Mouse (Mus musculus): ENCODE data around the gene Man2b1.
A peak's percentile ranks its signal among the peaks of the same experiment; 100 is the strongest.

Man2b1 gene

DNA sequence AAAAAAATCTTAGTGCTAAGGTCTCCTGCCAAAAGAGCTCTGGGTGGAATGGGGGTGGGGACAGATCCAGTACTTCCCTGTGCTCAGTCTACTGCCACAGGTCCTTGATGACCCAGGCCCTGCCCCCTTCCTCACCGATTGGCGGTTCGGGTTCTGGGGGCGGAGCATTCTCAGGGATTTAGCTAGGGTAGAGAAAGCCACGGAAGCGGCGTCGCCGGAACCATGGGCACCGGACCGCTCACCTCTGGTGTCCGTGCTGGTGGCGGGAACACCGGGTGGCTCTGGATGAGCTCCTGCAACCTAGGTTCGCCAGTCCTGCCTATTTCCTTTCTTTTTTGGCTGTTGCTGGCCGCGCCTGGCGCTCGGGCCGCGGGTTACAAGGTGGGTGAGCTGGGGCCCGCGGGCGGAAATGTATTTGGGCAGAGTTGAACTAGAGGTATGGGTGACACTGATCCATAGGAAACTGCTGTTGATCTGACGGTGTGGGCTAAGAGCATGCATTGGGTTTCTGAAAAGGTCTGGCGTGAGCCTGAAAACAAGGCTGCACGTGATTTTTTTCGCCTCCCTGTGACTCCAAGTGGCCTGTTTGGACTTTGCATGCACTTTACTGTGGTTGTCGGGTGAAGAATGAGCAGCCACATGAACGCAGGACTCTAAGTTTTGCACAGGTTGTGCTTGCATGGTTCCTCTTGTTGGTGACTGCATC lies at the start of gene Man2b1:
TSS of gene Man2b1 (plus strand) at position 163 of the 706 bp plus-strand sequence.
- DNase-seq, result peak; percentile 88

- no peak for DNase-seq
Measured at GRCm38 (mm10) chr8:85033867-85034266, 49.2 kb upstream of the Man2b1 start.

DNA sequence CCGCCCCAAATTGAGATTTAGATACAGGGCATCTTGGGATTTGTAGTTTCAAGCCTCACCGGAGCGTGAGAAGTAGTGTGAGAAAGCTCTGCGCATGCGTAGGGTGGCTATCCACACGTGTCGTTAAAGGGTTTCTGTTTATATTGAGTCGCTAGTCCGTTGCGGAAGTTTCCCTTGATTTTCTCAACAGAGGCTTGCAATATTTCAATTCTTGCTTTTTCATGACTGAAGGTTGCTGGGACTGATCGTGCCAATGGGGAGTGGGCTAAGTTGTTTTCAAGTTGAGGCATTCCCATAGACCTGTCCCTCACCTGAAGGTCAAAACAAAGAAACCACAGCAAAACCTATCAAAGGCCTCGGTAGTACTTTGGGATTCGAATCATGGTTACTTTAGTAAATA lies 48.3 kb upstream of the Man2b1 start:
- DNase-seq, result peak; percentile 87

GRCm38 (mm10) chr8:85035165-85035727 lies 47.8 kb upstream of the Man2b1 start:
- no peak for DNase-seq

GRCm38 (mm10) chr8:85035728-85036310 lies 47.3 kb upstream of the Man2b1 start:
- DNase-seq, result peak; percentile 40

- no peak for DNase-seq
Measured at GRCm38 (mm10) chr8:85036381-85036717, 46.7 kb upstream of the Man2b1 start.

GRCm38 (mm10) chr8:85036718-85037365 lies 46.2 kb upstream of the Man2b1 start, which contains the start of gene Tnpo2:
Gene Tnpo2 (plus strand): TSS chr8:85036915.
- DNase-seq, result peak; percentile 89

DNA sequence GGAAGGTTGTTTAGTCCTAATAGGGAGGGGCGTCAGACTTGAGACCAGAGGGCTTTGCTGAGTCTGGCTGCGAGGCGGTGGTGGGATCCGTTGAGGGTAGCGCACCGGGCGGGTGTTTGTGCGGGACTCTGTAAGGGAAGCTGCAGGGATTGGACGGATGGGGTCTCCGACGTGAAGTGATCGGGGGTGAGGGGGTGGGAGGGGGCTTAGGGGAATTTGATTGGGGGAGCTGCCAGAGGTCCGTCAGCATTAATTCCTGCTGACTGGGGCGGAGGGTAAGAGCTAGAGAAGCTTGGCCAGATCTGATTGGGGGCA lies 45.7 kb upstream of the Man2b1 start:
- DNase-seq, result no peak

DNA sequence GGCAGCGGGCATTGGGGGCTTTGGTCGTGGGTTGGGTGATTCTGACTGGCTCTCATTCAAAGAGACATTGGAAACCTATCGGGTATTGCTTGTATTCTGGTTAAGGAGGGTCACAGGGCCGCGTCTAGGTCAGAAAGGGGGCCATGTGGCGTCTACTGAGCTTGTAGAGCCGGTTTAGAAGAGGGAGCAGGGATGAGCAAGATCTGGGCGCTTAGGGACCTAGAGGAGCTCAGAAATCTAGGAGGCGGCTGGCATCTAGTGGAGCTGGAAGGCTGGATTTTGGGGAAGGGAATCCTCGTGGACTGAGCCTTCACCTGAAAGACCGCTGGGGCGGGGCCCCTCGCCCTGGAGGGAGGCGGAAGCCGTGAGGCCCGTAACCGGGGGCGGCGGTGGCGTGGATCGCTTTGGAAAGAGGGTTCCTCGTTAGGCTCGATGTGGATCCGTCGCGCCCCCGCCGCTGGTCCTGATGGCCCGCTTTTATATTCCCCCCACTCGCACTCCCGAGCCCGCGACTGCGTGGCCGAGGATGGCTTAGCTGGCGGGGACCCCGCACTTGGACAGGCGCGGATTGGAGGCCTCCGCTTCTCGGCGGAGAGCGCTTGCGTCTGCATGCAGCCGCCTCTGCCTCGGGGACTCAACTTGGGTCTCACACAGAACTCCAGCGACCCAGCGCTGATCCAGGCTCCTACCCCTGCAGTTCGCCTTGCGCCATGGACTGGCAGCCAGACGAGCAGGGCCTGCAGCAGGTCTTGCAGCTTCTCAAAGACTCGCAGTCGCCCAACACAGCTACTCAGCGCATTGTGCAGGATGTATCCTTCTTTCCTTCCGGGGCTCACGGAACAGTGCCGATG lies 45.2 kb upstream of the Man2b1 start:
- peak; percentile 85 for DNase-seq

GRCm38 (mm10) chr8:85043619-85044018 lies 39.5 kb upstream of the Man2b1 start:
- DNase-seq, result no peak

- DNase-seq, result no peak
Measured at GRCm38 (mm10) chr8:85057367-85057766, 25.7 kb upstream of the Man2b1 start.

GRCm38 (mm10) chr8:85059879-85060616 lies 23.0 kb upstream of the Man2b1 start, which contains the start of gene Fbxw9:
Gene Fbxw9 (plus strand): TSS chr8:85060055.
- DNase-seq, result peak; percentile 89

- DNase-seq, result no peak
Measured at GRCm38 (mm10) chr8:85062603-85063002, 20.5 kb upstream of the Man2b1 start.

DNA sequence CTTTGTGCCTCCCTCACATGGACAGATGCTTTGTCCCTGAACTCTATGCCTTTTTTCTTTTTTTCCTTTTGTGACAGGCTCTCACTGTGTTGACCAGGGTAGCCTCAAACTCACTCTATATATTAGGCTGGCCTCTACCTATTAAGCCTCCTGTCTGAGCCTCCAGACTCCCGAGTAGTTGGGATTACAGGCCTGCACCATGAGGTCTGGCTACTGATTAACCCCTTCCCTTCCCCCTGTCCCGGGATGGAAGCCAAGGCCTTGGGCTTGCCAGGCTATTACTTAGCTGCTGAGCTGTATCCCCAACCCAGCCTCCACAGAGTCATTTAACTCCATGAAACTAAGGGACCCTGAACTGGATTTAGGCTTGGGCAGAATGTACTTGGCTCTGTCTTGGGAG lies 17.9 kb upstream of the Man2b1 start:
- DNase-seq, result no peak

- DNase-seq, result no peak
Measured at GRCm38 (mm10) chr8:85067155-85067554, 15.9 kb upstream of the Man2b1 start.

GRCm38 (mm10) chr8:85067982-85068381 lies 15.1 kb upstream of the Man2b1 start, which contains the start of gene Gm5741:
Gene Gm5741 (minus strand): TSS chr8:85067982.
- DNase-seq, result peak; percentile 2

DNA sequence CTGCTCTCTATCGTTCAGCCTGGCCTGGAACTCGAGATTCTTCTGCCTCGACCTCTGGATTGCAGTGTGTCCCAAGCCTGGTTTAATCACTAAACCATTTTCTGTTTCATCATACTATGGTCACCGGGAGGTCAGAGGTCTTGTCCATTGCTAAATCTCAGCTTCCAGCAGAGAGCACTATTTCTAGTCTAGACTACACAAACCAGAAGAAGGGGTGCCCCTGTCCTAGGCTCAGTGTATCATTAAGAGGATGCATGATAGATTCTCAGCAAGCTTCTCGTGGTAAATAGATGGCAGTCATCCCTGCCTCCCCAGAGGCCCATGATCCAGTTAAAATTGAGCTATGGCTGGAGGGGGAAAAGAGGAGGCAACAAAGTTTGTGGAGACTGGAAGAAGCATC lies 12.0 kb upstream of the Man2b1 start:
- peak; percentile 14 for DNase-seq

DNA sequence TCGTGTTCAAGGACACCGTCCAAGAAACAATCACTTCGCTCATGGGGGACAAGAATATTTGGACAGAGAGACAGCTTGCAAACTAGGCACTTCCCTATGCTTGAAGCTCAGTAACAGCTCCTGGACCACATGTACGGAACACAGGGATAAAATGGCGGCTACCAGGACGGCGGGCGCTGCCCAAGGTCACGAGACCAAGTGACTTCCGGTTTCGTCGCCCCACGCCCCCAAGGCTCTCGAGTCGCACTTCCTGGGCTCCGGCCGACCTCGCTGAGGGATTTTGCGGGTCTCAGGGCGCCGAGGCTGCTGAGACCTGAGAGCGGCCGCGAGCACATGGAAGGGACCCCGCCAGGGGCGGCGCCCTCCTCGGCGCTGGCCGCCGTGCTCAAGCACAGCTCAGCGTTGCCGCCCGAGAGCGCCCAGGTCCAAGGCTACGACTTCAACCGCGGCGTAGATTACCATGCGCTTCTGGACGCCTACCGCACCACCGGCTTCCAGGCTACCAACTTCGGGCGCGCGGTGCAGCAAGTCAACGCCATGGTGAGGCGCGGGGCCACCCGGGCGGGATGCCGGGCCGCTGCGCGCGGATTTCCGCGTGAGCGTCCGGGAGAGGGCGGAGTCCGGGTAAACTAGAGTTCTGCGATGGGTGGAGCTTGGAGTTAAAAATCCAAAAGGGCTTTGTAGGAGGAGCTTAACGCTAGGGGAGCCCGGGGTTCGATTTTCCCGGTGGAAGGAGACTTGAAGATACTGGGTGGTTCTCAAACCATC lies 11.4 kb upstream of the Man2b1 start, which contains the start of gene Dhps:
TSS of gene Dhps (plus strand) at position 244 of the 768 bp plus-strand sequence.
- peak; percentile 91 for DNase-seq

DNA sequence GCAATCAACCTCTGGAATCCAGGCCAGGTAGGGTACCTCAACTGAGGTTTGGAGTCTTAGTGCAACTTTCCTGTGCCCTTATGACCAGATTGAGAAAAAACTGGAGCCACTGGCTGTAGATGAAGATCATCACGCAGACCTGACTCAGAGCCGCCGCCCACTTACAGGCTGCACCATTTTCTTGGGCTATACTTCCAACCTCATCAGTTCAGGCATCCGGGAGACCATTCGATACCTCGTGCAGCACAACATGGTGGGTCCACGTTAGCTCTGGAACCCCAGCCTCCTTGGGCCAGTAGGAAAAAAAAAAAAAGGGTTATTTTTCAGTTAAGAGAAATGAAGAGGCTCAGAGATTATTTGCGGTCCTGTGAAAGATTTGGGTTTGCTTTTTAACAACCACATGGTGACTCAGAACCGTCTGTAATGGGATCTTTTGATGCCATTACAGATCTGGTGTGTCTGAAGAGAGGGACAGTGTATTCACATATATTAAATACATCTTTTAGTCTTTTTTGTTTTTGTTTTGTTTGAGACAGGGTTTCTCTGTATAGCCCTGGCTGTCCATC lies 10.6 kb upstream of the Man2b1 start:
- no peak for DNase-seq

DNA sequence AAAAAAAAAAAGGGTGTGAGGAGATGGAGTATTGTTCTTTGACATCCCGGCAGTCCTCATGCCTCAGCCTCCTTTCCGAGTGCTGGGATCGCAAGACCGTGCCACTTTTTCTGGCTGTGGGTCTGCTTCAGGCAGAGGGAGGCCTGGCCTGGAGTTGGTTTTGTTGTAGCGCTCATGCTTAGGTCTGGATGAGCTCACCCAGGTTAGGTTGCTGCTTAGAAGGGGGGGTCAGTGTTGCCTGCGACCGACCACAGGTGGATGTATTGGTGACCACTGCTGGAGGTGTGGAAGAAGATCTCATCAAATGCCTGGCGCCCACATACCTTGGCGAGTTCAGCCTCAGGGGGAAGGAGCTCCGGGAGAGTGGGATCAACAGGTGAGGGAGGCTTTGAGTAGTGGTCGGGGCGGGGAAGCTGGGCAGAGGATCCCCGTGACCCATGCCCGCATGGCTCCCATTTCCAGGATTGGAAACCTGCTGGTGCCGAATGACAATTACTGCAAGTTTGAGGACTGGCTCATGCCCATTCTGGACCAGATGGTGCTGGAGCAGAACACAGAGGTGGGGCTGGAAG lies 9.9 kb upstream of the Man2b1 start:
- DNase-seq, result no peak

GRCm38 (mm10) chr8:85074167-85074566 lies 8.9 kb upstream of the Man2b1 start:
- DNase-seq, result no peak
